Mouse (Mus musculus): ENCODE measurements around the gene Fras1. TPM values are rescaled to one million over a fixed set of nuclear protein-coding genes. Genes with fewer than 3 reads are reported as not detected.
A peak's percentile ranks its signal among the peaks of the same experiment; 100 is the strongest.

The Fras1 gene
- polyA plus RNA-seq, 1 experiment from 2014 or later = 13.9 TPM

DNA sequence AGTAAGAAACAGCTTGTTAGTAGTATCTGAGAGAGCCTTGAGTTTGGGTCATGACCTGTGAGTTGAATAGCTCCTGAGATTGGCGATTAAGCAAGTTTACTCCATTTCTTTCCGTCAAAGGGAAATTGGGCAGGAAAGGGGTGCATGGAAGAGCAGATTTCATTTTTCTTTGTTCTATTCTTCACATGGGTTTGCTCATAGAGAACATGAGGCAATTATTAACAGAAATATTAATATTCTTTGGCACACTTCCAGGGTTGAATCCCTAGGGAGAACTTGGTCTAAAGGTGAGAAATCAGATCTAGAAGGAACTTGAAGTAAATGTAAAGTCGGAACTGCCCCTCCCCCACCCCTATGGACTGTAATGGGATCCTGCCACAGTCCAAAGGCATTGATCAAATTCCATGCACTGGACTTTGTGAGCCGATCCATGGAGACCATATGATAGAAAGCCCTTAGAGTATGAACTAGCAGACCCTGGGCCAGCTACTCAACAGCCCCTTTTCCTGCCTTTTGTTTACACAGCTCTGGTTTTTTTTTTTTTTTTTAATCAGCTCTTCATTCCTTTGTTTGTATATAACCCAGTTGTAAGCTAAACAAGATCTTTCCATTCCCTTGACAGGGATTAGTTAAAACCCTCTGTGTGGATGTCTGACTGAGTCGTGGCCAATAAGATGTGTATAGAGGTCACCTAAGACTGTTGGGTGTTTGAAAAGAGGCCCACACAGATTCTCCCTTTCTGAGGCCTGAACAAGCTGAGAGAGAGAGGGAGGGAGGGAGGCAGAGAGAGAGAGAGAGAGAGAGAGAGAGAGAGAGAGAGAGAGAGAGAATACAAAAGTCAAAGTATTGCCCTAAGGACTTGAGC is 22.3 kb downstream of the Fras1 start:
- peaks cover 8% of the 10 kb centered on the region for H3K4me1 ChIP-seq (ENCODE audit: control insufficient read depth, insufficient read depth, low read length)
- WGBS = 24% methylated on average over 5 of the region's 5 CpGs
- no peak overlapping the region for H3K9ac ChIP-seq (ENCODE audit: low read depth, low read length)
- no peaks in the 10 kb centered on the region for H3K9me3 ChIP-seq (ENCODE audit: control insufficient read depth, low read length)
- peak; percentile 90 for ATAC-seq
- no peaks in the 10 kb centered on the region for H3K36me3 ChIP-seq (ENCODE audit: control insufficient read depth, insufficient read depth, low read length)
- no peaks in the 10 kb centered on the region for H3K27me3 ChIP-seq (replicated peaks; ENCODE audit: control insufficient read depth, insufficient read depth, low read length)
- peak overlapping the region; percentile 45 for H3K27ac ChIP-seq (ENCODE audit: low read length)
- H3K4me3 ChIP-seq (ENCODE audit: low read length) = no peak overlapping the region
- no peak overlapping the region for H3K4me2 ChIP-seq (ENCODE audit: low read depth, low read length)

DNA sequence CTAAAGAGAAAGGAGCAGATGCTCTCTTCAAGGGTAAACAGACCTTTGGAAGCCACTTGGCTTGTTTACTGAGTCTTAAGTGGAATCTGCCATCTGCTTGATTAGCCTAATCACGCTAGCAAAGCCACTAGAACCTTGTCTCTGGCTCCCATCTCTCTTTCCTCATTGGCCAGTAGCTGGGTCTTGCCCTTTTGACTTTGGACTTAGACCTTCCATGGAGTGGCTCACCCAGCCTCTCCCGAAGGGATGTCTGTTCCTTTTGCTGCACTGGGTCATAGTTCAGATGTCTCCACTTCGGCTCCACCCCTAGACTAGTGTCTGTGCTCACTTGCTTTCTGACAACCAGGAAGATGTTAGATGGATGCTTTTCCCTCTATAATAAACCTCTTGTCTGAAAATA is 28.8 kb downstream of the Fras1 start:
- H3K4me1 ChIP-seq (ENCODE audit: control insufficient read depth, insufficient read depth, low read length) = no peaks in the 10 kb centered on the region
- H3K27ac ChIP-seq (ENCODE audit: low read length) = peak overlapping the region; percentile 55
- 48% methylated on average over 3 of the region's 3 CpGs for WGBS
- no peaks in the 10 kb centered on the region for H3K36me3 ChIP-seq (ENCODE audit: control insufficient read depth, insufficient read depth, low read length)
- no peak overlapping the region for H3K4me3 ChIP-seq (ENCODE audit: low read length)
- H3K9ac ChIP-seq (ENCODE audit: low read depth, low read length) = no peak overlapping the region
- H3K4me2 ChIP-seq (ENCODE audit: low read depth, low read length) = no peak overlapping the region
- H3K9me3 ChIP-seq (ENCODE audit: control insufficient read depth, low read length) = no peaks in the 10 kb centered on the region
- ATAC-seq = peak; percentile 97
- H3K27me3 ChIP-seq (replicated peaks; ENCODE audit: control insufficient read depth, insufficient read depth, low read length) = no peaks in the 10 kb centered on the region

DNA sequence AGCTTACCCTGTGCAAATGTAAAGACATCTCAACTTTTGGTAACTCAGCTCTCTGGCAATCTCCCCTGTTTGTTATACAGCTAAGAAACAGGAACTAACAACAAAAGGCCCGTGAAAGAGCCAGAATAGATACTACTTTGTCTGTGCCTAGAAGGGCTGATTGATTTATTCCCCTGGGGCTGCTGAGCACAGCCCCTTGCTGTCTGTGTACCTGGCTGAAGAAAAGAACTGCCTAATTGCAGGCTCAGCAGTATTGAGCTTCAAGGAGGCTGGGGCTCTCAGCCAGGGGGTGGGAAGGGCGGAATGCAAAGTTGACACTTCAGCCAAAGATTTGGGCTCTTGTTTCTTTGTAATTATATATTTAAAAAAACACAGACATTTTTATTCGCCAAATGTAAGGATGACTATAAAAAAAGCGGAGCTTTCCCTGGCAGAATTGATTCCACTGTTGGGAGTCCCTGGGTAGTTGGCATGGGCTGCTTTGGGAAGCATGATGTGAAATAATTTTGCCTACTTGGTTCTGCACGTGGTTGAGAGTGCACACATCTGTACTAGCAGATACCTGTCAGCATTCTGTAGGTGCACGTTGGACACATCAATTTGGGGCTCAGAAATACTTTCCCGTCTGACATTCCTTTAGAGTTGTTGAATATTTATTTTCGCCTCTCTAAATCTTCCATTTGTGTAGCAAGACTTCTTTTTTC is 31.5 kb downstream of the Fras1 start:
- Histone ChIP-seq H3K27me3 (replicated peaks; ENCODE audit: control insufficient read depth, insufficient read depth, low read length) (no peaks in the 10 kb centered on the region), H3K4me2 (ENCODE audit: low read depth, low read length) (no peak overlapping the region), H3K4me3 (ENCODE audit: low read length) (no peak overlapping the region), H3K27ac (ENCODE audit: low read length) (no peak overlapping the region), H3K4me1 (ENCODE audit: control insufficient read depth, insufficient read depth, low read length) (no peaks in the 10 kb centered on the region), H3K9me3 (ENCODE audit: control insufficient read depth, low read length) (no peaks in the 10 kb centered on the region), H3K36me3 (ENCODE audit: control insufficient read depth, insufficient read depth, low read length) (no peaks in the 10 kb centered on the region), H3K9ac (ENCODE audit: low read depth, low read length) (no peak overlapping the region)
- no peak for ATAC-seq
- 60% methylated on average over 8 of the region's 8 CpGs for WGBS

DNA sequence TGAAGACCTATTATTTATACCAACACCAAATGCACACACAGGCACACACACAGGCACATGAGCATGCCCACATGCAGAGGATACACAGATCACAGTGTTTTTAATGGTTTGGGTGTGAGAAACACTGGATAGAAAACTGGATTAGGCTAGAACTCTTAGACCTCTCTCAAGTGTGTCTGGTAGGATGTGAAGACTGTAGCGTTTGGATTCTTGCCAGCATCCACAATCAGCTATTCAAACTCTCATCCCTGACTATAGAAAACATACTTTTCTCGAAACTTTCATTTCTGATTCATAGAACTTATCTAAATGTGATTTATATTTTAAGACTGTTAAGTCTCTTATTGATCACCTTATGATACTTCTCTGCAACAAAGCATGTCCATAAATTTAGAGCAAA is 34.5 kb downstream of the Fras1 start:
- H3K4me1 ChIP-seq (ENCODE audit: control insufficient read depth, insufficient read depth, low read length) = no peaks in the 10 kb centered on the region; the same call in 1 of the 2 replicates
- H3K9me3 ChIP-seq (ENCODE audit: control insufficient read depth, low read length) = no peaks in the 10 kb centered on the region
- WGBS = 59% methylated on average over 2 of the region's 2 CpGs
- no peaks in the 10 kb centered on the region for H3K36me3 ChIP-seq (ENCODE audit: control insufficient read depth, insufficient read depth, low read length)
- no peak overlapping the region for H3K4me3 ChIP-seq (ENCODE audit: low read length)
- H3K27ac ChIP-seq (ENCODE audit: low read length) = no peak overlapping the region
- H3K9ac ChIP-seq (ENCODE audit: low read depth, low read length) = no peak overlapping the region
- no peak overlapping the region for H3K4me2 ChIP-seq (ENCODE audit: low read depth, low read length)
- ATAC-seq = no peak
- no peaks in the 10 kb centered on the region for H3K27me3 ChIP-seq (replicated peaks; ENCODE audit: control insufficient read depth, insufficient read depth, low read length)

DNA sequence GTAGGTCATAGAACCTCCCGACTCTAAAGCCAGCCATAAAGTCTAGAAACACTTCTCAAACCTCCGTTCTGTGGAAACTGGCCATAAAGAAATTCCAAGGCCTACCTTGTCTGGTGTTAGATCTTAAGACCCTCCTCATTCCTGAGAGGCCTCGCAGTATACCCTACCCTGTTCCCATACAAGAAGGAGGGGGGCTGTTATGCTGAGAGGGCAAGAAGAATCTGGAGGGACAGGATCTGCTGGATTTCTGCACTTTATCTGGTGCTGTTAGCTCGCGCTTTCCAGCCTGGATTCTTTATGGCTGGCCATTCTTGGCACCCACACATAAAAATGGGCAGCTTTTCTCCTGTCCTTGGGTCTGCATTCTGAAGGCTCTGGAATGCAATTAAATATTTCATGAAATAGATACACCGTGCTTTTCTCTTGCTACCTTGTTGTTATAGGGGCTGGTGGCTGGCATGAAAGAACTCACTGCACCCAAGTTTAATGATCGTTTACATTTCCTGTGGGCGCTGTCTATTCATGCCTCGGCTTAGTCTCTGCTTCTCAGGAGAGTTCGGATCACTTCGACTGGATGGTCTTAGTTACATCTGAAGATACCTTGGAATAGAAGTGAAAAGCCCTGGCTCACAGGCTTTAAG is 39.1 kb downstream of the Fras1 start:
- Histone ChIP-seq H3K9ac (ENCODE audit: low read depth, low read length) (no peak overlapping the region), H3K9me3 (ENCODE audit: control insufficient read depth, low read length) (no peaks in the 10 kb centered on the region), H3K36me3 (ENCODE audit: control insufficient read depth, insufficient read depth, low read length) (no peaks in the 10 kb centered on the region), H3K4me2 (ENCODE audit: low read depth, low read length) (0 out of 2 replicates have a peak overlapping the region, but pooled peaks have one; percentile 16), H3K4me3 (ENCODE audit: low read length) (no peak overlapping the region), H3K4me1 (ENCODE audit: control insufficient read depth, insufficient read depth, low read length) (peaks cover 3% of the 10 kb centered on the region; the same call in 1 of the 2 replicates), H3K27me3 (replicated peaks; ENCODE audit: control insufficient read depth, insufficient read depth, low read length) (no peaks in the 10 kb centered on the region), H3K27ac (ENCODE audit: low read length) (peak overlapping the region; percentile 50; the same call in 1 of the 2 replicates)
- 34% methylated on average over 11 of the region's 11 CpGs for WGBS
- peak; percentile 75 for ATAC-seq

DNA sequence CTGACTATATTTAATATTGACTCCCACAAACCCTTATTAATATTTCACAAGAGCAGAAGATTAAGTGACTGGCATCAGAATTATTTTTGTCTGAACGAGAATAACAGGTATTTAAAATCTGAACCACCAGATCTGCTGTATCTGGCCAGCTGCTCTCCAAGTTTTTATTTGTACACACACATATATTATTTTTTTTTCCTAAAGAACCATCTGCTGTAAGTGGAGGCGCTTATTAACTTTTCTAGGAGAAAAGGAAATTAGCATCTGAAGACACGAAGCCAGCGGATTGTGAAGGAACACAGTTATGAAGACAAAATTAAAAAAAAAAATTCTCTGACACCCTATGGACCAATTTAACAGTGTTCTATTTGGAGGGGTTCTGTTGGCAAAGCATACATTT is 43.4 kb downstream of the Fras1 start:
- H3K9ac ChIP-seq (ENCODE audit: low read depth, low read length) = no peak overlapping the region
- WGBS = 77% methylated on average over 4 of the region's 4 CpGs

DNA sequence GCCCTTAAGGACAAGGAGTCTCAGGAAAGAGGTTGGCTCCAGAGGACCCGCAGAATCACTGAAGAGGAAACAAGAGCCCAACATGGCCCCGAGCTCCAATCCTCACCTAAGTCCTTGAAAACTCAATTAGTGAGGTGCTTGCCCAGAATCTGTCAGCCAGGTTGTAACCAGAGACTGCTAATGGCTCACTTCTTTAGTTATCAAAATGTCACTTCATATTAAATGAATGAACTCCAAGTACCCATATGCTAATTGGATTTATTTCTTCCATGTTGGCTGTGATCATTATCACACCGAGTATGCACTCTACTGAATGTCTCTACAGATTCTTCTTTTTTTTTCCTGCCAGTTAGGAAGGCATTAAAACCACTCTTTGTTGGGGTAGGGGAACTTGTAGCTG is 47.8 kb downstream of the Fras1 start:
- H3K27ac ChIP-seq (ENCODE audit: low read length) = no peak overlapping the region
- H3K36me3 ChIP-seq (ENCODE audit: control insufficient read depth, insufficient read depth, low read length) = no peaks in the 10 kb centered on the region
- no peak for ATAC-seq
- WGBS = 86% methylated on average over 3 of the region's 3 CpGs
- no peaks in the 10 kb centered on the region for H3K9me3 ChIP-seq (ENCODE audit: control insufficient read depth, low read length)
- no peak overlapping the region for H3K4me3 ChIP-seq (ENCODE audit: low read length)
- no peaks in the 10 kb centered on the region for H3K27me3 ChIP-seq (replicated peaks; ENCODE audit: control insufficient read depth, insufficient read depth, low read length)
- no peak overlapping the region for H3K4me2 ChIP-seq (ENCODE audit: low read depth, low read length)
- H3K4me1 ChIP-seq (ENCODE audit: control insufficient read depth, insufficient read depth, low read length) = no peaks in the 10 kb centered on the region
- H3K9ac ChIP-seq (ENCODE audit: low read depth, low read length) = no peak overlapping the region

More for the DNA sequence above, 43.4 kb downstream of the Fras1 start:
- Histone ChIP-seq H3K4me1 (ENCODE audit: control insufficient read depth, insufficient read depth, low read length) (peaks cover 3% of the 10 kb centered on the region; the same call in 1 of the 2 replicates), H3K27me3 (replicated peaks; ENCODE audit: control insufficient read depth, insufficient read depth, low read length) (no peaks in the 10 kb centered on the region), H3K9me3 (ENCODE audit: control insufficient read depth, low read length) (no peaks in the 10 kb centered on the region), H3K36me3 (ENCODE audit: control insufficient read depth, insufficient read depth, low read length) (no peaks in the 10 kb centered on the region), H3K27ac (ENCODE audit: low read length) (no peak overlapping the region), H3K4me2 (ENCODE audit: low read depth, low read length) (no peak overlapping the region), H3K4me3 (ENCODE audit: low read length) (no peak overlapping the region)
- no peak for ATAC-seq

DNA sequence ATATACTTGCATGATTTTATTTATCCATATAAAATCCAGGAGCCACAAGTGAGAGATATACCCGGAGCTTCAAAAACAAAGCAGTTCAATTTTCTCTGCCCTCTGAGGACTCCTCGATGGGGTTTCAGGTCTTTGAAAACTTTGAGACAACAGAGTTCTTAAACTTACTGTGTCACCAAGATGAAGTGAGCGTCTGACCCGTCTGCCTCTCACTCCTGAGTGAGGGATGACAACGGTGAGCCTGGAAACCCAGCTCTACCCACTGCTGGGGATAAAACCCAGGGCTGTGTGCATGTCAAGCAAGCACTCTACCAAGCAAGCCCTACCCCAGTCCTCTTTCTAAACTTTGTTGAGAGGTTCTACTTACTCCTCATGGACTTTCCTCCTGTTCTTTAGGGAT is 49.0 kb downstream of the Fras1 start:
- Histone ChIP-seq H3K9ac (ENCODE audit: low read depth, low read length) (no peak overlapping the region), H3K4me2 (ENCODE audit: low read depth, low read length) (no peak overlapping the region), H3K4me3 (ENCODE audit: low read length) (no peak overlapping the region), H3K4me1 (ENCODE audit: control insufficient read depth, insufficient read depth, low read length) (no peaks in the 10 kb centered on the region), H3K9me3 (ENCODE audit: control insufficient read depth, low read length) (no peaks in the 10 kb centered on the region), H3K27me3 (replicated peaks; ENCODE audit: control insufficient read depth, insufficient read depth, low read length) (no peaks in the 10 kb centered on the region), H3K36me3 (ENCODE audit: control insufficient read depth, insufficient read depth, low read length) (no peaks in the 10 kb centered on the region), H3K27ac (ENCODE audit: low read length) (no peak overlapping the region)
- 89% methylated on average over 5 of the region's 5 CpGs for WGBS
- ATAC-seq = no peak

DNA sequence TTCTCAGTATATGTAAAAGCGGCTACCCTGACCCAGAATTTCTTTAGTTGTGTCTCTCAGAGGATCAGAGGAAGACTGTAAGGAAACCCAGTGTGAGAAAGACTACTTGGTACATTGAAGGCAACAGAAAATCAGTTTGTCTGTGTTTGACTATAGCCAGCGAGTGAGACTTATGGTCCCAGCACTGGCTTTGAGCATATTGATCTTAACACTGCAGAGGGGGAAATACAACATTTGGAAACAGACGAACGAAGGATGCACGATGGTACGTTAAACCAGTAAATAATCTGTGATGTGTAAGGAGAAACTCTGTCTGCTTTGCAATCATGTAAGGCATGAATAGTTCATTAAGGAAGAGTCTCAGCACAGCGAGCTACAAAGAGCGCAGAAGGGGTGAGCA is 51.6 kb downstream of the Fras1 start:
- no peaks in the 10 kb centered on the region for H3K27me3 ChIP-seq (replicated peaks; ENCODE audit: control insufficient read depth, insufficient read depth, low read length)
- H3K9ac ChIP-seq (ENCODE audit: low read depth, low read length) = no peak overlapping the region
- no peaks in the 10 kb centered on the region for H3K36me3 ChIP-seq (ENCODE audit: control insufficient read depth, insufficient read depth, low read length)
- no peak overlapping the region for H3K27ac ChIP-seq (ENCODE audit: low read length)
- H3K4me3 ChIP-seq (ENCODE audit: low read length) = no peak overlapping the region
- ATAC-seq = no peak
- 95% methylated on average over 8 of the region's 8 CpGs for WGBS
- no peaks in the 10 kb centered on the region for H3K9me3 ChIP-seq (ENCODE audit: control insufficient read depth, low read length)
- H3K4me2 ChIP-seq (ENCODE audit: low read depth, low read length) = no peak overlapping the region
- 0 out of 2 replicates have a peak, but pooled peaks cover 3% of the 10 kb centered on the region for H3K4me1 ChIP-seq (ENCODE audit: control insufficient read depth, insufficient read depth, low read length)

Measured in intestine, embryonic 16.5 days (tissue).